Mouse (Mus musculus): Measurements from ENCODE around the gene Cers2. TPM values are rescaled to one million over a fixed set of nuclear protein-coding genes. Genes with fewer than 3 reads are reported as not detected.

Cers2 gene
- polyA plus RNA-seq, 1 experiment from 2014 or later = 113 TPM

DNA sequence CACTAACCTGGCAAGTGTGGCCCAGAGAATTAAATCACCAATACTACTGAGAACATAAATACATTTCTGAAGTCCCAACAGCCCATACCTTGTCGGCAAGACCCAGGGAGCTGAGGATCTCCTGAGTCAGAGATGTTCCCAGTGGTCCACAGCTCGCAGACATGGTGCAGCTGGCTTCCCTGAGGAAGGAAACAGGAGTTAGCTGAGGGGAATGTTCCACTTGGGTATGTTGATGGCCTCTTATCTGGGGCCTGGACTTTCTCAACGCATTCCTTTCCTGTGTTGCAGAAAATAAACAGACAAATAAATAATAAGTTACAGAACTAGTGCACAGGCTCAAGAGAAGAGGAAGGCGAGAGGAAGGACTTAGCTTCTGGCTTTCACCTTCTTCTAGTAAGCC lies 8.3 kb upstream of the Cers2 start:
- DNase-seq = no peak
- Histone ChIP-seq H3K27ac (no peak overlapping the region), H3K27me3 (no peaks in the 10 kb centered on the region), H3K4me1 (replicated peaks) (peaks cover 20% of the 10 kb centered on the region), H3K9me3 (replicated peaks) (no peaks in the 10 kb centered on the region), H3K4me3 (replicated peaks) (no peak overlapping the region), H3K36me3 (peaks cover 10% of the 10 kb centered on the region), H3K4me2 (no peak overlapping the region), H3K9ac (no peak overlapping the region)
- no peak for ATAC-seq (ENCODE audit: low read depth)
- 70% methylated on average over 4 of the region's 4 CpGs for WGBS (ENCODE audit: insufficient replicate concordance)

DNA sequence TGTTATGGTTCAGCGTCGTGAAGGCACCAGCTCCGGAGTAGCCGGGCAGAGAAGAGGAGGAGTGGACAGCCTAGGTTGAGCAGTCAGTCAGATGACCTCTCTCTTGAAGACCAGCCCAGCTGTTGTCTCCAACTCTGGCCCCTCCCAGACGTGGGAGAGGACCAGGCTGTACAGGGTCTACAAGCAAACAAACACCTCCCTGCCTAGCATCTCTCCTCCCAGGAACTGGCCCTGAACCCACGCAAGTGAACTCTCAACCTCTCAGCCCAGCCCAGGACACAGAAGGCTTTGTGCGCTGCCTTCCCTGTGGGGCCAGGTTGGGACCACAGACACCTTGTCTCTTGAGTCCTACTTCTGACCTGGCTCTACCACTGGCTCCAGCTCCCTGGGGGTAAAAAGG lies 7.5 kb upstream of the Cers2 start, which contains the start of gene Anxa9:
TSS of gene Anxa9 (minus strand) at position 77 of the 400 bp plus-strand sequence.
- peaks cover 10% of the 10 kb centered on the region for H3K36me3 ChIP-seq
- ATAC-seq (ENCODE audit: low read depth) (no peak), DNase-seq (no peak)
- H3K4me1 ChIP-seq (replicated peaks) = peaks cover 28% of the 10 kb centered on the region
- 64% methylated on average over 7 of the region's 7 CpGs for WGBS (ENCODE audit: insufficient replicate concordance)
- no peak within 1 kb of the TSS for H3K4me2 ChIP-seq
- H3K4me3 ChIP-seq (replicated peaks) = no peak within 1 kb of the TSS
- no peaks in the 10 kb centered on the region for H3K27me3 ChIP-seq
- no peak within 1 kb of the TSS for H3K27ac ChIP-seq
- H3K9me3 ChIP-seq (replicated peaks) = no peaks in the 10 kb centered on the region
- H3K9ac ChIP-seq = no peak within 1 kb of the TSS

DNA sequence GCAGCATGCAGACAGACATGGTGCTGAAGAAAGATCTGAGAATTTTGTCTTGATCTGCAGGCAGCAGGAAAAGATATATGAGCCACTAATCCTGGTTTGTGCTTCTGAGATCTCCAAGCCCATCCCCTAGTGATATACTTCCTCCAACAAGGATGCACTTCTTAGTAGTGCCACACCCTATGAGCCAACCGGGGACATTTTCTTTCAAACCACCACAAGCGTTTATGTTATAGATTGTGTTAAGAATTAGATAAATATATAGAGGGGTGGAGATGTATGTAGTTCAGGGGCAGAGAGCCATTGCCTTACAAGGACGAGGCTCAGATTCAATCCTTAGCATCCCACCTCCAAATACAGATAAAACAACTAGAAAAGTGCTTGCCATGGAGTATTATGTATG lies 4.1 kb upstream of the Cers2 start:
- Histone ChIP-seq H3K4me1 (replicated peaks) (peaks cover 56% of the 10 kb centered on the region), H3K27ac (no peak overlapping the region), H3K9ac (no peak overlapping the region), H3K36me3 (peaks cover 8% of the 10 kb centered on the region), H3K4me3 (replicated peaks) (no peak overlapping the region), H3K9me3 (replicated peaks) (no peaks in the 10 kb centered on the region), H3K4me2 (no peak overlapping the region), H3K27me3 (no peaks in the 10 kb centered on the region)
- 38% methylated on average over 3 of the region's 3 CpGs for WGBS (ENCODE audit: insufficient replicate concordance)
- DNase-seq (no peak), ATAC-seq (ENCODE audit: low read depth) (no peak)

- Histone ChIP-seq H3K4me3 (replicated peaks) (no peak overlapping the region), H3K36me3 (peaks cover 1% of the 10 kb centered on the region), H3K4me1 (replicated peaks) (peaks cover 61% of the 10 kb centered on the region), H3K27ac (peak overlapping the region; percentile 95), H3K9me3 (replicated peaks) (no peaks in the 10 kb centered on the region), H3K9ac (0 out of 2 replicates have a peak overlapping the region, but pooled peaks have one; percentile 35), H3K27me3 (no peaks in the 10 kb centered on the region), H3K4me2 (peak overlapping the region; percentile 2; the same call in 1 of the 2 replicates)
- ATAC-seq (ENCODE audit: low read depth) (no peak), DNase-seq (peak; percentile 61)
- WGBS (ENCODE audit: insufficient replicate concordance) = 30% methylated on average over 9 of the region's 9 CpGs
Observed at GRCm38 (mm10) chr3:95310968-95311882, 3.4 kb upstream of the Cers2 start.

GRCm38 (mm10) chr3:95312623-95313022 lies 2.0 kb upstream of the Cers2 start:
- Histone ChIP-seq H3K4me3 (replicated peaks) (peak overlapping the region; percentile 89), H3K27ac (peak overlapping the region; percentile 95), H3K27me3 (no peaks in the 10 kb centered on the region), H3K4me1 (replicated peaks) (peaks cover 71% of the 10 kb centered on the region), H3K9me3 (replicated peaks) (no peaks in the 10 kb centered on the region), H3K9ac (peak overlapping the region; percentile 98), H3K4me2 (peak overlapping the region; percentile 96), H3K36me3 (peaks cover under 1% of the 10 kb centered on the region; the same call in 1 of the 2 replicates)
- 10% methylated on average over 6 of the region's 6 CpGs for WGBS (ENCODE audit: insufficient replicate concordance)
- DNase-seq (peak; percentile 59), ATAC-seq (ENCODE audit: low read depth) (peak; percentile 55)

- H3K4me3 ChIP-seq (replicated peaks) = peak overlapping the region; percentile 89
- no peak for ATAC-seq (ENCODE audit: low read depth)
- H3K4me1 ChIP-seq (replicated peaks) = peaks cover 79% of the 10 kb centered on the region
- DNase-seq = no peak
- WGBS (ENCODE audit: insufficient replicate concordance) = 11% methylated on average over 7 of the region's 7 CpGs
- H3K36me3 ChIP-seq = peaks cover 8% of the 10 kb centered on the region
- no peaks in the 10 kb centered on the region for H3K9me3 ChIP-seq (replicated peaks)
- peak overlapping the region; percentile 98 for H3K9ac ChIP-seq
- peak overlapping the region; percentile 95 for H3K27ac ChIP-seq
- no peaks in the 10 kb centered on the region for H3K27me3 ChIP-seq
- H3K4me2 ChIP-seq = peak overlapping the region; percentile 96
Observed at GRCm38 (mm10) chr3:95313476-95313875, 1.1 kb upstream of the Cers2 start.

GRCm38 (mm10) chr3:95314075-95314474 lies 516 bp upstream of the Cers2 start:
- no peak for ATAC-seq (ENCODE audit: low read depth)
- peak overlapping the region; percentile 89 for H3K4me3 ChIP-seq (replicated peaks)
- no peaks in the 10 kb centered on the region for H3K27me3 ChIP-seq

DNA sequence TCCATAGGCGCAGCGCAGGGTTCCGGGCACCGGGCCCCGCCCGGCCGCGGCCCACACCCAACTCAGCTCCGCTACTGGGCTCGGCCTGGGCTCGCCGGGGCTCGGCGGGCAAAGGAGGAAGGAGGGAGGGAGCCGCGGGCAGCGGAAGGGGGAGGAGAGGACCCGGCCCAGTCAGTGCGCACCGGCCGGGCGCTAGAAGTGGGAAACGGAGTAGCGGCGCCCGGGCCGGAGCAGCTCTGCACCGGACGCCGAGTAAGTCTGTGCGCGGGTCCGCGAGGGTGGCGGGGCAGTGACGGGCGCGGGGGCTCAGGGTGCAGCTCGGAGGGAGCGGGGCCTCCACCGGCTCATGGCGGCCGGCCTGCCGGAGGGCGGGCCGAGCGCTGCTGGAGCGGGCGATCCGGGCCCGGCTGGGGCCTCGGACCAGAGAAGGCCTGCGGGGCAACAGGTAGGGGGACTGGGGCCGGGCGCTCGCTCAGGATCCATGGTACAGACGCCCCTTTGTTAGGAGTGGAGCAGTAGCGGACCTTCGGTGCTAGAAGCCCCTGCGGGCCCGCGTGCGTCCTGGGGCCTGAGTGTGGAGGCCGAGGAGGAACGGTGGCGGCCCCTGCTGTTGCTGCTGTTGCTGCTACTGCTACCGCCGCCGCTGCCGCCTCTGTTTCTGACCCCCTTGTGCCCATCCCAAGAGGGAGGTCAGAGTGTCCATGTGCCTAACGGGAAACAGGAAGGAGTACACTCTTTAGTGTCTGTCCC lies 678 bp downstream of the Cers2 start:
- peak overlapping the region; percentile 96 for H3K4me2 ChIP-seq
- H3K9ac ChIP-seq = peak overlapping the region; percentile 98
- DNase-seq (peak; percentile 90), ATAC-seq (ENCODE audit: low read depth) (peak; percentile 87)
- WGBS (ENCODE audit: insufficient replicate concordance) = under 1% methylated on average over 65 of the region's 71 CpGs
- peaks cover 90% of the 10 kb centered on the region for H3K4me1 ChIP-seq (replicated peaks)
- H3K36me3 ChIP-seq = peaks cover 23% of the 10 kb centered on the region
- no peaks in the 10 kb centered on the region for H3K9me3 ChIP-seq (replicated peaks)
- H3K27me3 ChIP-seq = no peaks in the 10 kb centered on the region
- H3K27ac ChIP-seq = peak overlapping the region; percentile 95
- H3K4me3 ChIP-seq (replicated peaks) = peak overlapping the region; percentile 89

More at GRCm38 (mm10) chr3:95314075-95314474, 516 bp upstream of the Cers2 start:
- H3K9ac ChIP-seq = peak overlapping the region; percentile 98
- H3K4me2 ChIP-seq = peak overlapping the region; percentile 96
- H3K4me1 ChIP-seq (replicated peaks) = peaks cover 83% of the 10 kb centered on the region
- peak overlapping the region; percentile 95 for H3K27ac ChIP-seq
- no peak for DNase-seq
- WGBS (ENCODE audit: insufficient replicate concordance) = 41% methylated on average over 6 of the region's 6 CpGs
- H3K9me3 ChIP-seq (replicated peaks) = no peaks in the 10 kb centered on the region
- peaks cover 14% of the 10 kb centered on the region for H3K36me3 ChIP-seq

- H3K36me3 ChIP-seq = peaks cover 30% of the 10 kb centered on the region
- H3K9ac ChIP-seq = peak overlapping the region; percentile 98
- no peaks in the 10 kb centered on the region for H3K9me3 ChIP-seq (replicated peaks)
- no peak; the same call in 1 of the 2 replicates for ATAC-seq (ENCODE audit: low read depth)
- H3K4me1 ChIP-seq (replicated peaks) = peaks cover 91% of the 10 kb centered on the region
- 6% methylated on average over 9 of the region's 9 CpGs for WGBS (ENCODE audit: insufficient replicate concordance)
- H3K4me2 ChIP-seq = peak overlapping the region; percentile 96
- H3K27ac ChIP-seq = peak overlapping the region; percentile 95
- H3K27me3 ChIP-seq = no peaks in the 10 kb centered on the region
- H3K4me3 ChIP-seq (replicated peaks) = peak overlapping the region; percentile 89
- DNase-seq = no peak
Observed at GRCm38 (mm10) chr3:95315844-95316550, 1.4 kb downstream of the Cers2 start.

- DNase-seq (peak; percentile 50), ATAC-seq (ENCODE audit: low read depth) (no peak)
- 26% methylated on average over 12 of the region's 12 CpGs for whole genome bisulfite sequencing (ENCODE audit: insufficient replicate concordance)
- H3K9me3 ChIP-seq (replicated peaks) = no peaks in the 10 kb centered on the region
- peak overlapping the region; percentile 79 for H3K27ac ChIP-seq
- H3K27me3 ChIP-seq = no peaks in the 10 kb centered on the region
- peak overlapping the region; percentile 18 for H3K4me3 ChIP-seq (replicated peaks)
- peak overlapping the region; percentile 54 for H3K9ac ChIP-seq
- peak overlapping the region; percentile 96 for H3K4me2 ChIP-seq
- peaks cover 46% of the 10 kb centered on the region for H3K36me3 ChIP-seq
- H3K4me1 ChIP-seq (replicated peaks) = peaks cover 76% of the 10 kb centered on the region
Observed at GRCm38 (mm10) chr3:95317414-95318080, 3.0 kb downstream of the Cers2 start.

Measured in liver, embryonic 13.5 days (tissue).